Mouse (Mus musculus) intestine, embryonic 16.5 days (tissue): ENCODE data around the gene Unc50. TPM values are rescaled to one million over a fixed set of nuclear protein-coding genes. Genes with fewer than 3 reads are reported as not detected.

ENCODE experiments used
- ATAC-seq: fragments of 200-750 bp; cut with Nextera tagmentation; 2 replicates; pipeline ENCODE4 v1.8.0; 2017; ENCODE audit warnings: moderate TSS enrichment, moderate library complexity
- H3K27ac ChIP-seq: fragments of 300-500 bp; sonication (generic); 2 replicates; pipeline ENCODE4 v1.5.1; 2014; ENCODE audit warnings: mild to moderate bottlenecking, low read length
- H3K27me3 ChIP-seq: fragments of 300-500 bp; sonication (generic); replicated peaks from 2 replicates; pipeline ENCODE4 v1.6.1; 2014; ENCODE audit warnings: low read length, control low read depth, mixed read lengths; ENCODE audit not compliant: control insufficient read depth, insufficient read depth
- H3K36me3 ChIP-seq: fragments of 300-500 bp; sonication (generic); 2 replicates; pipeline ENCODE4 v1.6.1; 2014; ENCODE audit warnings: low read length, control low read depth; ENCODE audit not compliant: control insufficient read depth, insufficient read depth
- H3K4me1 ChIP-seq: fragments of 300-500 bp; sonication (generic); 2 replicates; pipeline ENCODE4 v1.6.1; 2014; ENCODE audit warnings: low read length, control low read depth, mixed read lengths; ENCODE audit not compliant: control insufficient read depth, insufficient read depth
- H3K4me2 ChIP-seq: fragments of 300-500 bp; sonication (generic); 2 replicates; pipeline ENCODE4 v1.6.1; 2014; ENCODE audit warnings: low read depth, low read length, control low read depth
- H3K4me3 ChIP-seq: fragments of 300-500 bp; sonication (generic); 2 replicates; pipeline ENCODE4 v1.5.1; 2014; ENCODE audit warnings: mild to moderate bottlenecking, low read length
- H3K9ac ChIP-seq: fragments of 300-500 bp; sonication (generic); 2 replicates; pipeline ENCODE4 v1.6.1; 2014; ENCODE audit warnings: low read depth, low read length
- H3K9me3 ChIP-seq: fragments of 300-500 bp; sonication (generic); 2 replicates; pipeline ENCODE4 v1.6.1; 2016; ENCODE audit warnings: low read length, control low read depth; ENCODE audit not compliant: control insufficient read depth
- WGBS: fragments of 180-500 bp; shearing (Covaris S2); extraction: QIAGEN DNeasy Blood & Tissue Kit; methylation state at CpG from one replicate; pipeline ENCODE4 v1.1.7; 2014; 5-methylcytosine and 5-hydroxymethylcytosine counted together
- polyA plus RNA-seq: library from polyadenylated mRNA; unstranded; fragments of >200 nt; fragmentation: Nextera tagmentation; extraction: Ambion mirVana; gene quantifications from 2 replicates; pipeline ENCODE4 v1.2.1, GENCODE M21; 2015

Unc50 gene
- polyA plus RNA-seq, 1 experiment from 2014 or later = 131 TPM

DNA sequence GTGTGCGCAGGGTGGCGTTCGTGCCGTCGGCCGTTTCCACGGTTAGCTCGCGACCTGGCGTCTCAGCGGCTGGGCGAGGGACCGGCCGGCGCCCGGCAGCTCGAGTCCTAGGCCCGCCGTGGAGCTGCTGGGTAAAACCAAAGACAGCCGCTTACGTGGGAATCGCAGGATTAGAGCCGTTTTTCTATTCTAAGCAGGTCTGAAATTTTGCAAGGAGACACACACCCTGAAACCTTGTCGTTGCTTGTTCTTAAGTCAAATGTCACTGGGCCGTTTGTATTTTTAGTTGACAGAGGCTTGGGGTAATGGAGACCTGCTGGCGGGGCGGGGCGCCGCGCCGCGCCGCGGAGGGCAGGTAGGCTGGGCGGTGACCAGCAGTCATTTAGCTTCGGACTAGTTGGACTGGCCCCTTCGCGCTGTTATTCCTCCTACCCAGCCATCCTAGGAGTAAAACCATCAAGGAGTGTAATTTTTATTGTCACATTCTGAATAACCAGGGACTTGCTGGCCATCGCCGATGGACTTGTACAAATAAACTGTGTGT lies 430 bp downstream of the Unc50 start:
- no peaks in the 10 kb centered on the region for H3K9me3 ChIP-seq

DNA sequence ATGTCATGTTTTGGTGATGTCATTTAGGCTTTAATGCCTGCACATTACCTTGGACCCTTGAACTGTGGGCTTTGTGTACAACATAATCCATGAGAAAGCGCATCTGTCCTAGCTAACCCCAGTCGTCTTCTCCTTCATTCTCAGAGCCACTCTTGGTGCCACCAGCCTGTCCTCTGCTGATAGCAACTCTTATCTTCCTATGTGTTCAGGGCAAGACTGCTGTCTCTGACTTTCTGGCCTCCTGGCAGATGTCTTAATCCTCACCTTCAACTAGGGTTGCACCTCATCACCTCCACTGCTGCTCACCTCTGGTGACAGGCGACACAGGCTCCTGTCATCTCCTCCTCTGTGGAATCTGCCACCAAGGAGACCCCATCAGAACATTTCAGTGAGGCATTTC lies 6.5 kb downstream of the Unc50 start:
- Histone ChIP-seq H3K27me3 (no peaks in the 10 kb centered on the region), H3K27ac (no peak overlapping the region), H3K9ac (no peak overlapping the region), H3K4me2 (no peak overlapping the region), H3K36me3 (peaks cover 22% of the 10 kb centered on the region), H3K4me1 (peaks cover 1% of the 10 kb centered on the region; the same call in 1 of the 2 replicates), H3K4me3 (no peak overlapping the region), H3K9me3 (no peaks in the 10 kb centered on the region)
- ATAC-seq = peak; percentile 9; the same call in 1 of the 2 replicates
- WGBS = 90% methylated on average over 3 of the region's 3 CpGs

More for the DNA sequence above, 430 bp downstream of the Unc50 start:
- peak overlapping the region; percentile 62 for H3K27ac ChIP-seq
- peak overlapping the region; percentile 87 for H3K9ac ChIP-seq
- peaks cover 12% of the 10 kb centered on the region for H3K4me1 ChIP-seq
- peak; percentile 71 for ATAC-seq
- peaks cover 9% of the 10 kb centered on the region for H3K36me3 ChIP-seq
- peak overlapping the region; percentile 53 for H3K4me2 ChIP-seq
- H3K4me3 ChIP-seq = peak overlapping the region; percentile 85
- WGBS = 1% methylated on average over 40 of the region's 40 CpGs
- no peaks in the 10 kb centered on the region for H3K27me3 ChIP-seq

DNA sequence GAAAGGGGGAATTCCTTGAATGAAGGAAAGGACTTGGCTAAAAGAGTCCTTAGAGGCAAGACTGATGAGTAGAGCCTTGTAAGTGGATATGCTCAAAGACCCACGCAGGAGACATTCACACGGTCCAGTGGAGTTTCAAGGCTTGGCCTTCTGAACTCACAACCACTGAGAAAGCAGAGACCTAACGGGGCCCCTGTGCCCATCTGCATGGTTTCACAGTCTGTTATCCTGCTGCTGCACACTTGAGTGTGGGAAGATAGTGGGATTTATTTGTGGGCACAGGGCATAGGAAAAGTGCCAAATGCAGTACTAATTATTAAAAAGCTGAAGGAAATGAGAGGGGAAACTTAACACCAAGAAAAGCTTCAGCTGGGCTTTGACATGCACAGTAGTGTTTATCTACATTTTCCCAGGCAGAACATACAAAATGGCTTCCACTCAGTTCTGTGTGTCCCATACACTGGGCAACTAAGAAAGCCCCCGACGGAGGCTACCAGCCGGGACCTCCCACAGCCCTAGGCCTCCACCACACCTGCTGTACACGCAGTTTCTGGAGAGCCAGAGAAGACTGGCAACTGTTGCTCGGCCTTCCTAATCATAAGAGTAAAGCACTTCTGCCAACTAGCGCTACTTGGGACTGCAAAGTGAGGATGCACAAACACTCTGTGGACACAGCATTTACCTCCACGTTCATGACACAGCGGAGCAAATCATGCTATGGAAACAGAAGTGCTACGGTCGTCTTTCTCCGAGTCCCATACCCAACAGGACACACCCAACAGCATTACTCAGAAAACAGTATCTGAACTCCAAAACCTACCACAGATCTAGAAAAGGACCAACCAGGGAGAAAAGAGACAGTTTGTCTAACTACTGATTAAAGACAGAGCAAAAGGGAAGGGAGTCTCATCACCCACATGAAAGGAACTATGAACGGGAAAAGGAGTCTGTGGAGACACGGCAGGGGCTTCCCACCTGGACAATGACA lies 13.2 kb downstream of the Unc50 start:
- no peak overlapping the region for H3K9ac ChIP-seq
- H3K9me3 ChIP-seq = no peaks in the 10 kb centered on the region
- no peak overlapping the region for H3K4me2 ChIP-seq
- no peak overlapping the region for H3K27ac ChIP-seq
- 93% methylated on average over 16 of the region's 16 CpGs for WGBS
- peaks cover 21% of the 10 kb centered on the region for H3K36me3 ChIP-seq
- no peaks in the 10 kb centered on the region for H3K27me3 ChIP-seq
- no peak overlapping the region for H3K4me3 ChIP-seq
- ATAC-seq = no peak
- no peaks in the 10 kb centered on the region for H3K4me1 ChIP-seq

DNA sequence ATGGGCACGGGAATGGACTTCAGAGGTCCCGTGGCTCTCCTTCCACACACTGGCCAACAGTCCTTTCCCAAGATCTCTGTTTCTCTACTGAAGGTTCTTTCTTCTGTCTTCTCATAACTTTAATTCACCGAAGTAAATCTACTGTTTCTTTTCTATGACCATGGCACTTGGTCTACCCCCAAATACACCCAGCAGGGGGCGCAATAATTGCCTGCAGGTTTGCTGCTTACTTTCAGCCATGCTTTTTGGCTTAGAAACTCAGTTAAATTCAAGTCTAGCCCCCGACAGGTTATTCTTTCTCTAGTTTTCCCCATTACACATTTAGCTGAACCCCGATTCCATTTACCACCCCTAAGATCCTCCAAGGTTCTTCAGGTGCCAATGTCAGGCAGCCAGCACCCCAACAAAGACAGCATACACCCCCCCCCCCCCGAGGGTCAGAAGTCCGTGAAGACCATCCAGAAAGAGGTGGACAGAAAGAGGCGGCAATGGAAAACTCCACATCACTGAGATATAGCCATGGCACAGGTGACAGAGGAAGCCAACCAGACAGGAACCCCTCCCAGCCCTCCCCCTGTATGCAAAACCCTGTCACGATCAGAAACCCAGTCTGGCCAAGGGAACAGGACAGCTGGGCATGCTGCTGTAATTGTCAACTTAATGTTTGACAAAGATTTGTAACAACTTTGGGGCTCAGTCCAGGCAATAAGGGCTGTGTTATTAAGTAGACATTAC lies 18.6 kb downstream of the Unc50 start:
- Histone ChIP-seq H3K4me2 (no peak overlapping the region), H3K4me3 (no peak overlapping the region), H3K27me3 (no peaks in the 10 kb centered on the region), H3K9ac (no peak overlapping the region), H3K36me3 (0 out of 2 replicates have a peak, but pooled peaks cover 3% of the 10 kb centered on the region), H3K27ac (no peak overlapping the region), H3K4me1 (no peaks in the 10 kb centered on the region), H3K9me3 (no peaks in the 10 kb centered on the region)
- no peak for ATAC-seq
- WGBS = 77% methylated on average over 10 of the region's 10 CpGs

DNA sequence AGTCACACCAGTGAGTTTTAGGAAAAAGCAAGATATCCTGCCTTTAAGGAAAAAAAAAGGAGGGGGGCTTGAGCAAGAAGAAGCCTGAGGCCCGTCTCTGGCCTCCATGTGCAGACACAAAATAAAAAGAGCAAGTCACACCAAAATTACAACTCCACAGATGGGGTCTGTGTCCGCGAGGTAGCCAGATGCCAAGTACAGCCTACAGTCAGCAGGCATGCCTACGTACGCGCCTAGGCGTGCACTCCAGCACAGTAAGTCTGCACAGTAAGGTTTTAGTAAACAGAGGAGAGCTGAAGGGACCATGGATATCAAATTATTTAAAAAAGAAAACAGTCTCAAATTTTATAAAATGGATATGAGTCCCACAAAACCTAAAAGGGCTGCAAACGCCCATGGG lies 21.3 kb downstream of the Unc50 start:
- Histone ChIP-seq H3K27me3 (no peaks in the 10 kb centered on the region), H3K9me3 (no peaks in the 10 kb centered on the region), H3K4me3 (no peak overlapping the region), H3K4me2 (no peak overlapping the region), H3K36me3 (no peaks in the 10 kb centered on the region), H3K4me1 (no peaks in the 10 kb centered on the region), H3K27ac (no peak overlapping the region), H3K9ac (no peak overlapping the region)
- ATAC-seq = no peak
- WGBS = 91% methylated on average over 8 of the region's 8 CpGs

DNA sequence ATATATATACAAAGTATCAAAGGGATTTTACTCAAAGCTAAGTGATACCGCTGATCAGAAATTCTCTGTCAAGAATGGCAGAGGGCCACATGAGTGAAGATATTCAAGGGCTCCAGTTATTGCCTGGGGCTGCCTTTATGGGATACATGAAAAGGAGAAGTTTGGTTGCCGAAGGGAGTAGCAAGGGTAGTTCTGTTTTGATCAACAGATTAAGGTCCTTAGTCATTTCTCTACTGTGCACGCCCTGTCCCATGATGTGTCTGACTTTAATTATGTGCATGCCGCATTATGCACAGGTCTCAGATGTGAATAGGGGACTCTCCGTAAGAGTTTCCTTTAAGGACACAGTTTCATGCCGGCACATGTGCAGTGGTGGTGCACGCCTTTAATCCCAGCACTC lies 27.6 kb downstream of the Unc50 start:
- H3K36me3 ChIP-seq = peaks cover 3% of the 10 kb centered on the region; the same call in 1 of the 2 replicates
- WGBS = 95% methylated on average over 7 of the region's 7 CpGs

DNA sequence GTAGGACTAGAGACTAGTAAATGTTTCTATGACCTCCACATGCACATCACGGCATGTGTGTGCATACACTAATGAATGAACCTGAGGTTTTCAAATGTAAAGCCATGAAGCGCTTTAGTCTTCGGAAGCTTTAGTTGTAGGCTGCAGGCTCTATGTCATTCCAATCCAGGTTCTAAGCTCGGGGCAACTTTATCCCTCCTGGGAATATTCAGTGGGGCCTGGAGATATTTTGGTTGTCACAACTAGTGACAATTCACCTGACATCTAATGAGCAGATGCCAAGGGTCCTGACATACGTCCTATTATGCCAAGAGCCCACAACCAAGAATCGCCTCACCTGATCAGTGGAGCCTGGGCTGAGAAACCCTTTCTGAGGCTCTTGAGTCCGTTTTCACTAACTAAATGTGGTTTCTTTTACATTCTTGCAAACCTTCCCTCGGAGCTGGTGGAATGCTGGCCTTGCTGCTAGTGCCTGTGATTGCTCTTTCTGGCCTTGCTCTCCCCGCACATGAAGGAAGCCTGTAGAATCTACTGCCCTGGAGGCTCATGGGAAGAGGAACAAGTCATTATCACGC lies 35.0 kb downstream of the Unc50 start:
- H3K4me2 ChIP-seq = no peak overlapping the region
- H3K36me3 ChIP-seq = peaks cover 11% of the 10 kb centered on the region
- no peak for ATAC-seq
- H3K27me3 ChIP-seq = no peaks in the 10 kb centered on the region
- H3K4me3 ChIP-seq = no peak overlapping the region
- H3K4me1 ChIP-seq = no peaks in the 10 kb centered on the region
- H3K27ac ChIP-seq = no peak overlapping the region
- no peaks in the 10 kb centered on the region for H3K9me3 ChIP-seq
- H3K9ac ChIP-seq = no peak overlapping the region
- WGBS = 83% methylated on average over 10 of the region's 10 CpGs

More for the DNA sequence above, 27.6 kb downstream of the Unc50 start:
- H3K4me2 ChIP-seq = no peak overlapping the region
- H3K27ac ChIP-seq = no peak overlapping the region
- no peak for ATAC-seq
- no peaks in the 10 kb centered on the region for H3K9me3 ChIP-seq
- no peaks in the 10 kb centered on the region for H3K4me1 ChIP-seq
- H3K4me3 ChIP-seq = no peak overlapping the region
- H3K9ac ChIP-seq = no peak overlapping the region
- H3K27me3 ChIP-seq = no peaks in the 10 kb centered on the region

DNA sequence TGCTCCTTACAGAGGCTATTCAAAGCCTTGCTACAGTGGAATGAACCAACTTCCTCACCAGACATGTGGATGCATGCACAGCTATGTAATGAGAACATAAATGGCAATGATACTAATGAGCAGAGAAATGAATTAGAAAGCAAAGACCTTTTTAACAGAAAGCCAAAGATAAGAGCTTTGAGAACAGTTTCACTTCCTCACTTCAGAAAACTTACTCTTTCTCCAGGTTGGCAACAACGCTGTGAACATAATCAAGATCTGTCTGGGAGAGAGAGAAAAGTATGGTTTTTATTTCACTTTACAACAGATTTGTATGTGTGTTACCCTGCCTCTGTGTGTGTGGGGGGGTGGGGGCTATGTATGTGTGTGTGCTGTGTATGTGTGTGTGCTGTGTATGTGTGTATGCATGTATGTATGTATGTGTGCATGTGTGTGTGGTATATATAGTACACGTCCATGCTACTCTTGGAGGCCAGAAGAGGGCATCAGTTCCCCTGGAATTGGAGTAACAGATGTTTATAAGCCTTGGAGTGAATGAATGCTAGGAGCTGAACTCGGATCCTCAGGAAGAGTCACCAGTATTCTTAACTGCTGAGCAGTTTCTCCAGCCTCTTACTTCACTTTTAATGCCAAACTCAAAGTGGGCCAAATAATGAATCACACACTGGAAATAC lies 36.5 kb downstream of the Unc50 start:
- no peak overlapping the region for H3K27ac ChIP-seq
- no peaks in the 10 kb centered on the region for H3K27me3 ChIP-seq
- H3K4me3 ChIP-seq = no peak overlapping the region
- no peak for ATAC-seq
- H3K9me3 ChIP-seq = no peaks in the 10 kb centered on the region
- WGBS = 89% methylated on average over 3 of the region's 3 CpGs
- H3K4me1 ChIP-seq = no peaks in the 10 kb centered on the region
- H3K36me3 ChIP-seq = peaks cover 8% of the 10 kb centered on the region
- no peak overlapping the region for H3K4me2 ChIP-seq
- no peak overlapping the region for H3K9ac ChIP-seq
